Mouse (Mus musculus): ENCODE results near the gene Rhbdl1. TPM values are rescaled to one million over a fixed set of nuclear protein-coding genes. Genes with fewer than 3 reads are reported as not detected.
A peak's percentile ranks its signal among the peaks of the same experiment; 100 is the strongest.

Gene Rhbdl1
- polyA plus RNA-seq, 1 experiment from 2014 or later: 73.4 TPM

- H3K27me3 ChIP-seq (replicated peaks; ENCODE audit: control insufficient read depth, insufficient read depth, low read length): peaks cover 3% of the 10 kb centered on the region; the same call in 1 of the 2 replicates
- no peaks in the 10 kb centered on the region for H3K36me3 ChIP-seq (ENCODE audit: control insufficient read depth, insufficient read depth, low read length)
- peak within 1 kb of the TSS; percentile 65 for H3K4me3 ChIP-seq (ENCODE audit: low read length)
- H3K4me2 ChIP-seq (ENCODE audit: low read length): peak within 1 kb of the TSS; percentile 83
- ATAC-seq: peak; percentile 57
- H3K4me1 ChIP-seq (ENCODE audit: control insufficient read depth, insufficient read depth, low read depth, low read length): peaks cover 37% of the 10 kb centered on the region
- peak within 1 kb of the TSS; percentile 67 for H3K9ac ChIP-seq (ENCODE audit: low read depth, low read length)
- WGBS: 18% methylated on average over 6 of the region's 6 CpGs
- no peaks in the 10 kb centered on the region for H3K9me3 ChIP-seq (ENCODE audit: control insufficient read depth, low read length)
- H3K27ac ChIP-seq (ENCODE audit: low read depth, low read length): peak within 1 kb of the TSS; percentile 83
Observed at GRCm38 (mm10) chr17:25795609-25796092, 41.4 kb downstream of the Rhbdl1 start, which contains the start of gene AC134908.4. AC134908.4 (minus strand) TSS chr17:25795659.

- no peak for ATAC-seq
- Histone ChIP-seq H3K4me2 (ENCODE audit: low read length) (peak overlapping the region; percentile 83), H3K27ac (ENCODE audit: low read depth, low read length) (peak overlapping the region; percentile 71), H3K36me3 (ENCODE audit: control insufficient read depth, insufficient read depth, low read length) (no peaks in the 10 kb centered on the region), H3K4me3 (ENCODE audit: low read length) (peak overlapping the region; percentile 65), H3K9ac (ENCODE audit: low read depth, low read length) (peak overlapping the region; percentile 32; the same call in 1 of the 2 replicates), H3K4me1 (ENCODE audit: control insufficient read depth, insufficient read depth, low read depth, low read length) (peaks cover 41% of the 10 kb centered on the region), H3K9me3 (ENCODE audit: control insufficient read depth, low read length) (no peaks in the 10 kb centered on the region), H3K27me3 (replicated peaks; ENCODE audit: control insufficient read depth, insufficient read depth, low read length) (peaks cover 3% of the 10 kb centered on the region; the same call in 1 of the 2 replicates)
- whole genome bisulfite sequencing: 35% methylated on average over 17 of the region's 17 CpGs
Observed at GRCm38 (mm10) chr17:25794998-25795397, 42.1 kb downstream of the Rhbdl1 start.

GRCm38 (mm10) chr17:25794197-25794596 lies 42.9 kb downstream of the Rhbdl1 start:
- H3K9me3 ChIP-seq (ENCODE audit: control insufficient read depth, low read length): no peaks in the 10 kb centered on the region
- ATAC-seq: no peak
- no peak overlapping the region for H3K4me3 ChIP-seq (ENCODE audit: low read length)
- no peak overlapping the region for H3K9ac ChIP-seq (ENCODE audit: low read depth, low read length)
- 16% methylated on average over 13 of the region's 13 CpGs for WGBS
- peak overlapping the region; percentile 27 for H3K4me2 ChIP-seq (ENCODE audit: low read length)
- peaks cover 41% of the 10 kb centered on the region for H3K4me1 ChIP-seq (ENCODE audit: control insufficient read depth, insufficient read depth, low read depth, low read length)
- peak overlapping the region; percentile 91 for H3K27ac ChIP-seq (ENCODE audit: low read depth, low read length)
- peaks cover 7% of the 10 kb centered on the region; the same call in 1 of the 2 replicates for H3K36me3 ChIP-seq (ENCODE audit: control insufficient read depth, insufficient read depth, low read length)
- peaks cover 3% of the 10 kb centered on the region; the same call in 1 of the 2 replicates for H3K27me3 ChIP-seq (replicated peaks; ENCODE audit: control insufficient read depth, insufficient read depth, low read length)

- peak; percentile 50 for ATAC-seq
- peak within 1 kb of the TSS; percentile 91 for H3K27ac ChIP-seq (ENCODE audit: low read depth, low read length)
- H3K4me3 ChIP-seq (ENCODE audit: low read length): peak within 1 kb of the TSS; percentile 73
- peaks cover 3% of the 10 kb centered on the region; the same call in 1 of the 2 replicates for H3K27me3 ChIP-seq (replicated peaks; ENCODE audit: control insufficient read depth, insufficient read depth, low read length)
- peaks cover 13% of the 10 kb centered on the region for H3K36me3 ChIP-seq (ENCODE audit: control insufficient read depth, insufficient read depth, low read length)
- H3K4me2 ChIP-seq (ENCODE audit: low read length): peak within 1 kb of the TSS; percentile 67
- no peaks in the 10 kb centered on the region for H3K9me3 ChIP-seq (ENCODE audit: control insufficient read depth, low read length)
- 1% methylated on average over 14 of the region's 14 CpGs for WGBS
- H3K9ac ChIP-seq (ENCODE audit: low read depth, low read length): peak within 1 kb of the TSS; percentile 82
- peaks cover 41% of the 10 kb centered on the region for H3K4me1 ChIP-seq (ENCODE audit: control insufficient read depth, insufficient read depth, low read depth, low read length)
Observed at GRCm38 (mm10) chr17:25792615-25793014, 44.5 kb downstream of the Rhbdl1 start, which contains the start of gene Fam173a. Fam173a (minus strand) TSS chr17:25792901.

- peaks cover 13% of the 10 kb centered on the region for H3K36me3 ChIP-seq (ENCODE audit: control insufficient read depth, insufficient read depth, low read length)
- peak overlapping the region; percentile 82 for H3K9ac ChIP-seq (ENCODE audit: low read depth, low read length)
- H3K4me2 ChIP-seq (ENCODE audit: low read length): peak overlapping the region; percentile 67
- ATAC-seq: peak; percentile 66
- no peaks in the 10 kb centered on the region for H3K9me3 ChIP-seq (ENCODE audit: control insufficient read depth, low read length)
- peaks cover 35% of the 10 kb centered on the region for H3K4me1 ChIP-seq (ENCODE audit: control insufficient read depth, insufficient read depth, low read depth, low read length)
- H3K27me3 ChIP-seq (replicated peaks; ENCODE audit: control insufficient read depth, insufficient read depth, low read length): peaks cover 3% of the 10 kb centered on the region; the same call in 1 of the 2 replicates
- WGBS: under 1% methylated on average over 45 of the region's 45 CpGs
- peak overlapping the region; percentile 73 for H3K4me3 ChIP-seq (ENCODE audit: low read length)
- H3K27ac ChIP-seq (ENCODE audit: low read depth, low read length): peak overlapping the region; percentile 91
Observed at GRCm38 (mm10) chr17:25791843-25792527, 45.1 kb downstream of the Rhbdl1 start.

- peak overlapping the region; percentile 73 for H3K4me3 ChIP-seq (ENCODE audit: low read length)
- peaks cover 13% of the 10 kb centered on the region for H3K36me3 ChIP-seq (ENCODE audit: control insufficient read depth, insufficient read depth, low read length)
- WGBS: 30% methylated on average over 19 of the region's 19 CpGs
- H3K4me1 ChIP-seq (ENCODE audit: control insufficient read depth, insufficient read depth, low read depth, low read length): peaks cover 29% of the 10 kb centered on the region
- no peaks in the 10 kb centered on the region for H3K9me3 ChIP-seq (ENCODE audit: control insufficient read depth, low read length)
- H3K4me2 ChIP-seq (ENCODE audit: low read length): peak overlapping the region; percentile 67
- H3K9ac ChIP-seq (ENCODE audit: low read depth, low read length): peak overlapping the region; percentile 82
- H3K27ac ChIP-seq (ENCODE audit: low read depth, low read length): peak overlapping the region; percentile 91
- peaks cover 3% of the 10 kb centered on the region; the same call in 1 of the 2 replicates for H3K27me3 ChIP-seq (replicated peaks; ENCODE audit: control insufficient read depth, insufficient read depth, low read length)
- ATAC-seq: 0 out of 2 replicates have a peak, but pooled peaks have one; percentile 1
Observed at GRCm38 (mm10) chr17:25791320-25791842, 45.7 kb downstream of the Rhbdl1 start.

GRCm38 (mm10) chr17:25786781-25787504 lies 50.2 kb downstream of the Rhbdl1 start:
- Histone ChIP-seq H3K9me3 (ENCODE audit: control insufficient read depth, low read length) (no peaks in the 10 kb centered on the region), H3K4me2 (ENCODE audit: low read length) (no peak overlapping the region), H3K27ac (ENCODE audit: low read depth, low read length) (no peak overlapping the region), H3K4me1 (ENCODE audit: control insufficient read depth, insufficient read depth, low read depth, low read length) (peaks cover 38% of the 10 kb centered on the region), H3K36me3 (ENCODE audit: control insufficient read depth, insufficient read depth, low read length) (peaks cover 23% of the 10 kb centered on the region), H3K9ac (ENCODE audit: low read depth, low read length) (no peak overlapping the region), H3K27me3 (replicated peaks; ENCODE audit: control insufficient read depth, insufficient read depth, low read length) (no peaks in the 10 kb centered on the region), H3K4me3 (ENCODE audit: low read length) (no peak overlapping the region)
- WGBS: 97% methylated on average over 9 of the region's 9 CpGs
- ATAC-seq: no peak

GRCm38 (mm10) chr17:25786280-25786679 lies 50.8 kb downstream of the Rhbdl1 start, which contains the start of gene Ccdc78:
Ccdc78 (plus strand) TSS chr17:25786580.
- ATAC-seq: no peak
- Histone ChIP-seq H3K36me3 (ENCODE audit: control insufficient read depth, insufficient read depth, low read length) (peaks cover 23% of the 10 kb centered on the region), H3K4me2 (ENCODE audit: low read length) (peak within 1 kb of the TSS; percentile 87), H3K27me3 (replicated peaks; ENCODE audit: control insufficient read depth, insufficient read depth, low read length) (no peaks in the 10 kb centered on the region), H3K4me3 (ENCODE audit: low read length) (peak within 1 kb of the TSS; percentile 70), H3K9ac (ENCODE audit: low read depth, low read length) (peak within 1 kb of the TSS; percentile 80), H3K4me1 (ENCODE audit: control insufficient read depth, insufficient read depth, low read depth, low read length) (peaks cover 35% of the 10 kb centered on the region), H3K9me3 (ENCODE audit: control insufficient read depth, low read length) (no peaks in the 10 kb centered on the region), H3K27ac (ENCODE audit: low read depth, low read length) (peak within 1 kb of the TSS; percentile 93)
- WGBS: 83% methylated on average over 3 of the region's 3 CpGs

All from hindbrain, embryonic 16.5 days (tissue).